Mouse (Mus musculus) megakaryocyte progenitor cell, adult 5-6 weeks (primary cell): ENCODE data around the gene Nicn1. TPM values are rescaled to one million over a fixed set of nuclear protein-coding genes. Genes with fewer than 3 reads are reported as not detected.

Experiments used
- ATAC-seq: replicated peaks from 2 replicates; pipeline ENCODE4 v1.8.0; 2016; ENCODE audit warnings: mild to moderate bottlenecking, moderate TSS enrichment, inconsistent platforms; ENCODE audit not compliant: poor library complexity
- total RNA-seq, 2 experiments: library from RNA; stranded (forward) in 1 of 2; stranded (reverse) in 1 of 2; fragments of 157-497, 149-512 nt in 1 of 2; fragments of 200-1000 nt in 1 of 2; gene quantifications; 2 replicates each; pipeline versions ENCODE4 v1.2.3 to v1.2.4; 2015 to 2017

Gene Nicn1
- total RNA-seq, 2 experiments from 2014 or later, result 3.2 to 10.5 TPM

- no peak for ATAC-seq
Observed at GRCm38 (mm10) chr9:108337848-108338550, 47.8 kb downstream of the Nicn1 start.

GRCm38 (mm10) chr9:108338551-108338885, 48.3 kb downstream of the Nicn1 start:
- ATAC-seq, result no peak

- ATAC-seq, result peak; percentile 68
Observed at GRCm38 (mm10) chr9:108338886-108339781, 48.9 kb downstream of the Nicn1 start, which contains the start of gene Gpx1. Gene Gpx1, plus strand, starts transcription at chr9:108338903.

GRCm38 (mm10) chr9:108339886-108340257, 49.6 kb downstream of the Nicn1 start:
- ATAC-seq, result no peak

GRCm38 (mm10) chr9:108340258-108341138, 50.3 kb downstream of the Nicn1 start:
- ATAC-seq, result peak; percentile 42

- ATAC-seq, result no peak
Observed at GRCm38 (mm10) chr9:108341139-108341475, 50.9 kb downstream of the Nicn1 start.

GRCm38 (mm10) chr9:108341801-108342200, 51.6 kb downstream of the Nicn1 start:
- ATAC-seq, result no peak

GRCm38 (mm10) chr9:108342301-108342831, 52.1 kb downstream of the Nicn1 start:
- ATAC-seq, result no peak

GRCm38 (mm10) chr9:108343331-108343730, 53.1 kb downstream of the Nicn1 start:
- no peak for ATAC-seq

- no peak for ATAC-seq
Observed at GRCm38 (mm10) chr9:108343835-108344234, 53.6 kb downstream of the Nicn1 start.

GRCm38 (mm10) chr9:108344471-108344870, 54.2 kb downstream of the Nicn1 start:
- no peak for ATAC-seq

Other genes starting within 250 kb of the Nicn1 start
- 7.4 and 11.7 TPM in 2 replicates for gene Gmppb, start 241.2 kb upstream of the Nicn1 start, total RNA-seq (2015)
- 42.7 and 43.7 TPM in 2 replicates for gene Gmppb, start 241.2 kb upstream of the Nicn1 start, total RNA-seq (2017)
- gene Amigo3, start 237.3 kb upstream of the Nicn1 start, total RNA-seq (2015), result 1.3 TPM in 2 replicates
- gene Amigo3, start 237.3 kb upstream of the Nicn1 start, total RNA-seq (2017), result 2.0 and 2.6 TPM in 2 replicates
- gene Mst1, start 210.0 kb upstream of the Nicn1 start, total RNA-seq (2015), result 0.46 and 3.1 TPM in 2 replicates
- 0.37 and 0.74 TPM in 2 replicates for gene Mst1, start 210.0 kb upstream of the Nicn1 start, total RNA-seq (2017)
- gene Rnf123, start 207.1 kb upstream of the Nicn1 start, total RNA-seq (2015), result 34.5 and 35.8 TPM in 2 replicates
- 18.8 and 34.8 TPM in 2 replicates for gene Rnf123, start 207.1 kb upstream of the Nicn1 start, total RNA-seq (2017)
- gene Apeh, start 195.8 kb upstream of the Nicn1 start, total RNA-seq (2015), result 45.9 and 64.3 TPM in 2 replicates
- 71.0 and 110 TPM in 2 replicates for gene Apeh, start 195.8 kb upstream of the Nicn1 start, total RNA-seq (2017)
- 4.7 and 5.5 TPM in 2 replicates for gene Bsn, start 100.0 kb upstream of the Nicn1 start, total RNA-seq (2015)
- 3.2 and 4.0 TPM in 2 replicates for gene Bsn, start 100.0 kb upstream of the Nicn1 start, total RNA-seq (2017)
- 16.1 and 16.5 TPM in 2 replicates for gene Dag1, start 26.5 kb upstream of the Nicn1 start, total RNA-seq (2015)
- 3.8 and 4.7 TPM in 2 replicates for gene Dag1, start 26.5 kb upstream of the Nicn1 start, total RNA-seq (2017)
- 0.37 and 0.85 TPM in 2 replicates for gene Amt, start 6.4 kb downstream of the Nicn1 start, total RNA-seq (2015)
- gene Amt, start 6.4 kb downstream of the Nicn1 start, total RNA-seq (2017), result 1.1 and 1.2 TPM in 2 replicates
- gene Rhoa, start 15.7 kb downstream of the Nicn1 start, total RNA-seq (2015), result 261 and 298 TPM in 2 replicates
- 265 and 283 TPM in 2 replicates for gene Rhoa, start 15.7 kb downstream of the Nicn1 start, total RNA-seq (2017)
- gene Tcta, start 15.7 kb downstream of the Nicn1 start, total RNA-seq (2015), result 12.8 and 13.2 TPM in 2 replicates
- gene Tcta, start 15.7 kb downstream of the Nicn1 start, total RNA-seq (2017), result 4.1 and 8.7 TPM in 2 replicates
- 2,374 and 2,432 TPM in 2 replicates for gene Gpx1, start 48.5 kb downstream of the Nicn1 start, total RNA-seq (2015)
- gene Gpx1, start 48.5 kb downstream of the Nicn1 start, total RNA-seq (2017), result 1,500 and 1,804 TPM in 2 replicates
- gene Usp4, start 57.4 kb downstream of the Nicn1 start, total RNA-seq (2015), result 108 and 145 TPM in 2 replicates
- 50.9 and 55.0 TPM in 2 replicates for gene Usp4, start 57.4 kb downstream of the Nicn1 start, total RNA-seq (2017)
- gene 1700102P08Rik, start 102.4 kb downstream of the Nicn1 start, total RNA-seq (2015), result 0.49 TPM in 1 of 2 replicates, not detected in the other
- gene 1700102P08Rik, start 102.4 kb downstream of the Nicn1 start, total RNA-seq (2017), result 0.46 TPM in 1 of 2 replicates, not detected in the other
- 0.20 and 0.49 TPM in 2 replicates for gene Ccdc36, start 138.1 kb downstream of the Nicn1 start, total RNA-seq (2015)
- 0.54 and 0.74 TPM in 2 replicates for gene Ccdc36, start 138.1 kb downstream of the Nicn1 start, total RNA-seq (2017)
- not detected in 2 replicates for gene BC048562, start 146.1 kb downstream of the Nicn1 start, total RNA-seq (2015)
- not detected in 2 replicates for gene BC048562, start 146.1 kb downstream of the Nicn1 start, total RNA-seq (2017)
- gene Ccdc71, start 170.1 kb downstream of the Nicn1 start, total RNA-seq (2015), result 14.6 and 17.9 TPM in 2 replicates
- 13.7 and 14.8 TPM in 2 replicates for gene Ccdc71, start 170.1 kb downstream of the Nicn1 start, total RNA-seq (2017)
- 0.46 and 1.1 TPM in 2 replicates for gene Klhdc8b, start 171.2 kb downstream of the Nicn1 start, total RNA-seq (2015)
- gene Klhdc8b, start 171.2 kb downstream of the Nicn1 start, total RNA-seq (2017), result 4.1 and 8.1 TPM in 2 replicates
- 0.05 and 0.32 TPM in 2 replicates for gene Lamb2, start 189.3 kb downstream of the Nicn1 start, total RNA-seq (2015)
- gene Lamb2, start 189.3 kb downstream of the Nicn1 start, total RNA-seq (2017), result 0.08 TPM in 1 of 2 replicates, not detected in the other
- 33.4 and 36.1 TPM in 2 replicates for gene Usp19, start 200.2 kb downstream of the Nicn1 start, total RNA-seq (2015)
- gene Usp19, start 200.2 kb downstream of the Nicn1 start, total RNA-seq (2017), result 38.0 and 47.0 TPM in 2 replicates
- gene Qars, start 217.3 kb downstream of the Nicn1 start, total RNA-seq (2015), result 177 and 194 TPM in 2 replicates
- 184 and 188 TPM in 2 replicates for gene Qars, start 217.3 kb downstream of the Nicn1 start, total RNA-seq (2017)
- gene Qrich1, start 226.4 kb downstream of the Nicn1 start, total RNA-seq (2015), result 92.3 and 107 TPM in 2 replicates
- gene Qrich1, start 226.4 kb downstream of the Nicn1 start, total RNA-seq (2017), result 133 and 134 TPM in 2 replicates